Mouse (Mus musculus) MEL (cell line): ENCODE data around the gene Rab7.

Source experiments
- CTCF ChIP-seq, 3 experiments: IDR thresholded peaks in 2 of 3; conservative IDR thresholded peaks in 1 of 3; 2 replicates each; pipeline ENCODE4 v1.5.1; 2011 to 2012; ENCODE audit warnings: low read length in 3 of 3, low read depth in 2 of 3, mild to moderate bottlenecking in 2 of 3, improper control_type of control experiment in 1 of 3, inconsistent platforms in 1 of 3, mixed read lengths in 1 of 3, moderate library complexity in 1 of 3; ENCODE audit not compliant: control insufficient read depth in 1 of 3, insufficient read depth in 1 of 3, poor library complexity in 1 of 3, severe bottlenecking in 1 of 3
- GABPA ChIP-seq: IDR thresholded peaks from 2 replicates; pipeline ENCODE4 v1.6.1; 2012; ENCODE audit warnings: low read depth, mild to moderate bottlenecking, inconsistent platforms, low read length, improper control_type of control experiment, moderate library complexity
- HCFC1 ChIP-seq: IDR thresholded peaks from 2 replicates; pipeline ENCODE4 v1.6.1; 2012; ENCODE audit warnings: low read depth, mild to moderate bottlenecking, inconsistent platforms, low read length, improper control_type of control experiment, moderate library complexity
- MAX ChIP-seq: IDR thresholded peaks from 2 replicates; pipeline ENCODE4 v1.6.1; 2011; ENCODE audit warnings: low read length, improper control_type of control experiment
- POLR2A ChIP-seq, 2 experiments: IDR thresholded peaks; 2 replicates each; pipeline ENCODE4 v1.6.1; 2011 to 2012; ENCODE audit warnings: low read length in 2 of 2, mild to moderate bottlenecking in 2 of 2, control low read depth in 1 of 2, improper control_type of control experiment in 1 of 2, low read depth in 1 of 2, moderate library complexity in 1 of 2; ENCODE audit not compliant: control insufficient read depth in 1 of 2, insufficient read depth in 1 of 2, poor library complexity in 1 of 2

DNA sequence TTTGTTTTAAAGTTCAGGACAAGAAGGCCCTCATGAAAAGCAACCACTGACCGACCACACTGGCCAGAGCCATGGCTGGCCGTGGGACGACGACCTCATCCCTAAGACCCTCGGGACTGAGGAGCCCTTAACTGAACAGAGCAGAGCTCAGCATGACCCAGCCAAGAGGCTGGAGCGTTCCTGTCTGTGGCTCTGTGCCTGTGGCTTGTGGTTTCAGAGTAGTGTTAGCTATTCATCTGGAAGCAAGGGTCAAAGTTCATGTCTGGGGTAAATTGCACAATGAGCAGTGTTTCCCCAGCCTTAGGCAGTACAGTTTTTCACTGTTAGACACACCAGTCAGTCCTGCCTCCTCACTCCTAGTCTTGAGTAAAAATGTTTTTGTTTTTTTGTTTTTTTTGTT, 52.3 kb downstream of the Rab7 start:
- TF ChIP-seq CTCF (IDR thresholded peaks at IDR 0.05 in 2 of 3, conservative IDR thresholded peaks at IDR 0.05 in 1 of 3; ENCODE audit: control insufficient read depth in 1 of 3, insufficient read depth in 1 of 3, low read depth in 2 of 3, low read length in 3 of 3, poor library complexity in 1 of 3, severe bottlenecking in 1 of 3) (no peak), HCFC1 (no peak), POLR2A (IDR thresholded peaks at IDR 0.05; ENCODE audit: control insufficient read depth in 1 of 2, insufficient read depth in 1 of 2, low read depth in 1 of 2, low read length in 2 of 2, poor library complexity in 1 of 2) (no peak), GABPA (no peak), MAX (no peak)
